Mouse (Mus musculus) thymus, adult 2 months (tissue): ENCODE measurements around the gene Ptprg.

Experiments used
- CTCF ChIP-seq: fragments of 200-500 bp; IDR thresholded peaks from 2 replicates; pipeline ENCODE4 v1.5.1; 2012; ENCODE audit warnings: mild to moderate bottlenecking, control low read depth, low read length, moderate library complexity, borderline replicate concordance; ENCODE audit not compliant: control insufficient read depth, poor library complexity, insufficient read depth; ENCODE audit errors: extremely low read depth
- POLR2A ChIP-seq: fragments of 200-500 bp; IDR thresholded peaks from 2 replicates; pipeline ENCODE4 v1.6.1; 2012; ENCODE audit warnings: mild to moderate bottlenecking, low read length, control low read depth, moderate library complexity; ENCODE audit not compliant: control insufficient read depth, poor library complexity, insufficient read depth; ENCODE audit errors: extremely low read depth

- no peak for TF ChIP-seq POLR2A
- TF ChIP-seq CTCF: no peak
These were observed 2.4 kb downstream of the Ptprg start for GRCm38 (mm10) chr14:11555521-11556355.
